Mouse (Mus musculus) forebrain, embryonic 13.5 days (tissue): ENCODE measurements at regions not wholly inside any gene's neighbourhood (a gene's known extent, or its start where the extent isn't known, plus 50 kb on each side); places are given as distances from the start of the nearest gene placed in this dataset.

Source experiments
- ATAC-seq: fragments of 200-750 bp; cut with Nextera tagmentation; 2 replicates; pipeline ENCODE4 v1.8.0; 2017
- H3K27ac ChIP-seq: fragments of 300-500 bp; sonication (generic); 2 replicates; pipeline ENCODE4 v1.5.1; 2015; ENCODE audit warnings: inconsistent platforms, mild to moderate bottlenecking, moderate library complexity
- H3K27me3 ChIP-seq: fragments of 300-500 bp; sonication (generic); 2 replicates; pipeline ENCODE4 v1.6.1; 2015; ENCODE audit warnings: mild to moderate bottlenecking, inconsistent platforms
- H3K36me3 ChIP-seq: fragments of 300-500 bp; sonication (generic); 2 replicates; pipeline ENCODE4 v1.6.1; 2015; ENCODE audit warnings: mild to moderate bottlenecking, inconsistent platforms; ENCODE audit not compliant: poor library complexity, severe bottlenecking
- H3K4me1 ChIP-seq: fragments of 300-500 bp; sonication (generic); 2 replicates; pipeline ENCODE4 v1.6.1; 2015; ENCODE audit warnings: inconsistent platforms
- H3K4me2 ChIP-seq: fragments of 300-500 bp; sonication (generic); 2 replicates; pipeline ENCODE4 v1.6.1; 2015; ENCODE audit warnings: inconsistent platforms, mild to moderate bottlenecking, moderate library complexity
- H3K4me3 ChIP-seq: fragments of 300-500 bp; sonication (generic); 2 replicates; pipeline ENCODE4 v1.5.1; 2015; ENCODE audit warnings: mild to moderate bottlenecking, inconsistent platforms
- H3K9ac ChIP-seq: fragments of 300-500 bp; sonication (generic); 2 replicates; pipeline ENCODE4 v1.6.1; 2015; ENCODE audit warnings: mild to moderate bottlenecking, inconsistent platforms
- H3K9me3 ChIP-seq: fragments of 300-500 bp; sonication (generic); replicated peaks from 2 replicates; pipeline ENCODE4 v1.6.1; 2016; ENCODE audit warnings: inconsistent platforms
- WGBS: fragments of 180-500 bp; shearing (Covaris S2); methylation state at CpG from one replicate; pipeline ENCODE4 v1.1.7; 2015; 5-methylcytosine and 5-hydroxymethylcytosine counted together

DNA sequence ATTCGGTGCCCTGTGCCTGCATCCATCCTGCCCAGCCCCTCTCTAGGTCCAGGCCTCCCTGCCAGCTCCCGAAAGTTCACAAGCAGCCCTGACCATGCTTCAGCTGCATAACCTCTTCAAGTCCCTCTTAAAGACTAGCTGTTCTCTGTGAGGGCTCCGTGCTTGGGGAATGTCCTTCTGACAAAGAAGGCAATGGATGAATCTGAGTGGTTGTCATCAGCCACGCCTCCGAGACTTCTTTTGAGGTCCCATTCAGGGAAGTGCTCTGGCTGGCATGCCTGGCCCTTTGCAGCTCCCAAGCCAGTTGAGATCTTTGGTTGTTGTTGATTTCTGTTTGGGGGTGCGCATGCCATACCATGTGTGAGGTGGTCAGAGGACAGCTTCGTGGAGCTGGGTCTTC lies 105.9 kb upstream of the Haao start:
- no peak overlapping the region for H3K4me3 ChIP-seq
- WGBS = 56% methylated on average over 7 of the region's 7 CpGs

DNA sequence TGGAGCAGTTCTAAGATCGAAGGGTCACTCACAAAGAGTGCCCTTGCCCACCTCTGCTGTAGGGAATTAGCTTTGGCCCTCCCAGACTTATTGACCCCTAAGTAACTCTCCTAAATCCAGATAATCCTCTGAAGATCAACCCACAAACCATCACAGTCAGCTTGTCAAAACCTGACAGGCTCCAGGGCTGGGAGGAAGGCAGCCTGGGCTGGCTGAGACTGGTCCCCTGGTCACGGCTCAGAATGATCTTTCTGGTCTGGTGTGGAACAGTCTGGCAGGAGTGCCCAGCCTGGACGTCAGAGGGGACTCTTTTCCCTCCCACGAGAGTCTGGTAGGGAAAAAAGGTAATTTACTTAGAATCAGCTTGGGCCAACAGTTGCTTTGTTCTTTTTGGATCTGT lies 99.0 kb upstream of the Haao start:
- WGBS = 13% methylated on average over 4 of the region's 4 CpGs
- H3K27me3 ChIP-seq = peaks cover 1% of the 10 kb centered on the region; the same call in 1 of the 2 replicates
- H3K4me1 ChIP-seq = peaks cover 7% of the 10 kb centered on the region
- H3K9me3 ChIP-seq = no peaks in the 10 kb centered on the region
- H3K36me3 ChIP-seq = no peaks in the 10 kb centered on the region
- no peak overlapping the region for H3K9ac ChIP-seq
- no peak overlapping the region for H3K4me3 ChIP-seq
- no peak for ATAC-seq
- no peak overlapping the region for H3K4me2 ChIP-seq
- no peak overlapping the region for H3K27ac ChIP-seq

More for the DNA sequence above, 105.9 kb upstream of the Haao start:
- peak overlapping the region; percentile 81; the same call in 1 of the 2 replicates for H3K27ac ChIP-seq
- no peak overlapping the region for H3K4me2 ChIP-seq
- no peaks in the 10 kb centered on the region for H3K36me3 ChIP-seq
- H3K27me3 ChIP-seq = peaks cover 13% of the 10 kb centered on the region; the same call in 1 of the 2 replicates
- no peak for ATAC-seq
- H3K4me1 ChIP-seq = peaks cover 46% of the 10 kb centered on the region
- H3K9me3 ChIP-seq = no peaks in the 10 kb centered on the region
- H3K9ac ChIP-seq = no peak overlapping the region; the same call in 1 of the 2 replicates

GRCm38 (mm10) chr17:83939344-83939743 lies 91.6 kb upstream of the Haao start:
- Histone ChIP-seq H3K4me1 (peaks cover 26% of the 10 kb centered on the region), H3K9ac (no peak overlapping the region), H3K9me3 (no peaks in the 10 kb centered on the region), H3K27me3 (peaks cover 38% of the 10 kb centered on the region), H3K27ac (peak overlapping the region; percentile 68), H3K4me2 (no peak overlapping the region), H3K4me3 (no peak overlapping the region), H3K36me3 (no peaks in the 10 kb centered on the region)
- WGBS = 69% methylated on average over 10 of the region's 10 CpGs
- ATAC-seq = no peak; the same call in 1 of the 2 replicates

- peaks cover 38% of the 10 kb centered on the region for H3K27me3 ChIP-seq
- peak overlapping the region; percentile 41; the same call in 1 of the 2 replicates for H3K4me2 ChIP-seq
- WGBS = 22% methylated on average over 11 of the region's 11 CpGs
- H3K9ac ChIP-seq = no peak overlapping the region
- H3K4me1 ChIP-seq = peaks cover 26% of the 10 kb centered on the region
- peak overlapping the region; percentile 68 for H3K27ac ChIP-seq
- H3K4me3 ChIP-seq = no peak overlapping the region
- ATAC-seq = peak; percentile 94
- H3K9me3 ChIP-seq = no peaks in the 10 kb centered on the region
- H3K36me3 ChIP-seq = no peaks in the 10 kb centered on the region
Measured at GRCm38 (mm10) chr17:83938671-83939244, 91.0 kb upstream of the Haao start.

DNA sequence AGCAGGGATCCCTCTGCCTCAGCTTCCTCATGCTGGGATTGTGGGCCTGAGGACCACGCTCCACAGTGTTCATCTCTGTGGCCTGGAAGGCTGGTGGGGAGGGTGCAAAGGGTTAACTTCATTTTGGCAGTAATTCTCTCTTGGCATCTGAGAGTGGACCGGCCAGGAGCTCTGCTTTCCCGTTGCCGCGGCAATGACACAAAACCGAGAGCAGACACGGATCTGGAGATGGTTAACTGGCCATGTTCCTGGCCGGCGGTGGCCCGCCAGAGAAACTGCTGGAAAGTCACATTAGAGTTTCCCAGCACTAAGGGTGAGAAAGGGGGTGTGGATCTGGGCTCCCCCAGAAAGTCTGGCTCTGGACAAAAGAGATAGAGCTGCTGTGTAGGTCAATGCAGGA lies 89.8 kb upstream of the Haao start:
- 24% methylated on average over 10 of the region's 10 CpGs for WGBS

GRCm38 (mm10) chr17:83936677-83937076 lies 88.9 kb upstream of the Haao start:
- Histone ChIP-seq H3K27ac (no peak overlapping the region), H3K27me3 (peaks cover 43% of the 10 kb centered on the region), H3K4me3 (no peak overlapping the region), H3K36me3 (no peaks in the 10 kb centered on the region), H3K4me2 (no peak overlapping the region), H3K9ac (no peak overlapping the region), H3K9me3 (no peaks in the 10 kb centered on the region), H3K4me1 (peaks cover 26% of the 10 kb centered on the region)
- 85% methylated on average over 9 of the region's 9 CpGs for WGBS
- no peak for ATAC-seq

More for the DNA sequence above, 89.8 kb upstream of the Haao start:
- no peak overlapping the region for H3K4me2 ChIP-seq
- ATAC-seq = no peak
- H3K4me3 ChIP-seq = no peak overlapping the region
- H3K9ac ChIP-seq = no peak overlapping the region
- no peaks in the 10 kb centered on the region for H3K9me3 ChIP-seq
- peaks cover 26% of the 10 kb centered on the region for H3K4me1 ChIP-seq
- H3K36me3 ChIP-seq = no peaks in the 10 kb centered on the region
- no peak overlapping the region for H3K27ac ChIP-seq
- peaks cover 43% of the 10 kb centered on the region for H3K27me3 ChIP-seq

GRCm38 (mm10) chr17:83935969-83936368 lies 88.2 kb upstream of the Haao start:
- no peaks in the 10 kb centered on the region for H3K9me3 ChIP-seq
- H3K4me2 ChIP-seq = no peak overlapping the region
- WGBS = 88% methylated on average over 1 of the region's 1 CpGs
- ATAC-seq = no peak
- no peak overlapping the region for H3K4me3 ChIP-seq
- peaks cover 26% of the 10 kb centered on the region for H3K4me1 ChIP-seq
- H3K27me3 ChIP-seq = peaks cover 40% of the 10 kb centered on the region
- H3K9ac ChIP-seq = no peak overlapping the region
- H3K36me3 ChIP-seq = no peaks in the 10 kb centered on the region
- H3K27ac ChIP-seq = no peak overlapping the region

GRCm38 (mm10) chr17:83935232-83935631 lies 87.5 kb upstream of the Haao start:
- Histone ChIP-seq H3K9ac (no peak overlapping the region), H3K27ac (no peak overlapping the region), H3K4me1 (peaks cover 26% of the 10 kb centered on the region), H3K9me3 (no peaks in the 10 kb centered on the region), H3K27me3 (peaks cover 33% of the 10 kb centered on the region), H3K4me2 (no peak overlapping the region), H3K4me3 (no peak overlapping the region), H3K36me3 (no peaks in the 10 kb centered on the region)
- 80% methylated on average over 5 of the region's 5 CpGs for WGBS
- no peak for ATAC-seq

GRCm38 (mm10) chr17:83933743-83934142 lies 86.0 kb upstream of the Haao start:
- no peaks in the 10 kb centered on the region for H3K36me3 ChIP-seq
- H3K27me3 ChIP-seq = peaks cover 25% of the 10 kb centered on the region
- H3K4me2 ChIP-seq = no peak overlapping the region
- H3K9me3 ChIP-seq = no peaks in the 10 kb centered on the region
- 91% methylated on average over 10 of the region's 10 CpGs for WGBS
- H3K4me3 ChIP-seq = no peak overlapping the region
- no peak overlapping the region for H3K9ac ChIP-seq
- H3K27ac ChIP-seq = no peak overlapping the region
- peaks cover 18% of the 10 kb centered on the region for H3K4me1 ChIP-seq
- ATAC-seq = no peak

DNA sequence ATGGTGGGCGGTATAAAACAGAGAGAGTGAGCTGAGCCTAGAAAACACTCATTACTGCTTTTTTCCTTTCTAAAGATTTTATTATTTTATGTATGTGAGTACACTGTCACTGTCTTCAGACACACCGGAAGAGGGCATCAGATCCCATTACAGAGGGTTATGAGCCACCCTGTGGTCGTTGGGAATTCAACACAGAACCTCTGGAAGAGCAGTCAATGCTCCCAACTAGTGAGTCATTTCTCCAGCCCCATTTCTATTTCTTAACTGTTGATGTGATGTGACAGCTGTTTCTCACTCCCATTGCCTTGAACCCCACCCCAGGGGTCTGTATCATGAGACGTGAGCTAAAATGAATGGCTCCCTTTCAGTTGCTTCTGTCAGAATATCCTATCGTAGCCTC lies 82.6 kb upstream of the Haao start:
- WGBS = 86% methylated on average over 5 of the region's 5 CpGs
- 0 out of 2 replicates have a peak, but pooled peaks cover 11% of the 10 kb centered on the region for H3K27me3 ChIP-seq
- no peak for ATAC-seq
- H3K36me3 ChIP-seq = no peaks in the 10 kb centered on the region
- H3K27ac ChIP-seq = no peak overlapping the region
- peaks cover 13% of the 10 kb centered on the region for H3K4me1 ChIP-seq
- no peak overlapping the region for H3K9ac ChIP-seq
- H3K9me3 ChIP-seq = no peaks in the 10 kb centered on the region
- no peak overlapping the region for H3K4me2 ChIP-seq
- H3K4me3 ChIP-seq = no peak overlapping the region

GRCm38 (mm10) chr17:83927749-83928387 lies 80.1 kb upstream of the Haao start:
- no peaks in the 10 kb centered on the region for H3K36me3 ChIP-seq
- peaks cover 13% of the 10 kb centered on the region for H3K4me1 ChIP-seq
- no peak overlapping the region for H3K4me2 ChIP-seq
- no peaks in the 10 kb centered on the region for H3K9me3 ChIP-seq
- no peak overlapping the region for H3K27ac ChIP-seq
- H3K9ac ChIP-seq = no peak overlapping the region
- 0 out of 2 replicates have a peak, but pooled peaks cover under 1% of the 10 kb centered on the region for H3K27me3 ChIP-seq
- 9% methylated on average over 6 of the region's 6 CpGs for WGBS
- no peak overlapping the region for H3K4me3 ChIP-seq
- ATAC-seq = no peak; the same call in 1 of the 2 replicates

- H3K9ac ChIP-seq = no peak overlapping the region
- WGBS = 69% methylated on average over 16 of the region's 16 CpGs
- no peak for ATAC-seq
- no peaks in the 10 kb centered on the region for H3K27me3 ChIP-seq
- H3K27ac ChIP-seq = no peak overlapping the region
- H3K4me3 ChIP-seq = no peak overlapping the region
- no peak overlapping the region for H3K4me2 ChIP-seq
- H3K4me1 ChIP-seq = peaks cover 15% of the 10 kb centered on the region
- no peaks in the 10 kb centered on the region for H3K9me3 ChIP-seq
- H3K36me3 ChIP-seq = no peaks in the 10 kb centered on the region
Measured at GRCm38 (mm10) chr17:83924259-83924922, 76.6 kb upstream of the Haao start.
